Mouse (Mus musculus): ENCODE measurements at regions not wholly inside any gene's neighbourhood (a gene's known extent, or its start where the extent isn't known, plus 50 kb on each side); places are given as distances from the start of the nearest gene placed in this dataset.

DNA sequence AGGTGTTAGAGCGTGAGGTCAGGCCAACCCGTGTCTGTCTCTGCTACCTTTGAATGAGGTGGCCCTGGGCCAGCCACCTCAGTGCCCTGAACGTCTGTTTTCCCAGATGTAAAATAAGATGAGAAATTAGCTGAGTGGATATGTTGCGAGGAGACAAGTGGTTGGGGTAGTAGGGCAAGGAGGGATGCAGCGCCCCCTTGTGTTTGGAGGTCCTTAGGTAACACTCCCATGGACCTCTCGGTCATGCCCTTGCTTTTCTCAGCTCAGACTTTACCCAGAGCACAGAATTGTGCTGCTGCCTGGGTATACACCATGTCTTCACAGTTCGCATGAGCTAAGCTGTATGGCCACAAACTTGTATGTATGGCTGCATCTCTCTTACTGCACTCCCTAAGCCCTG is 401.0 kb downstream of the Vrk1 start:
- no peak for DNase-seq (ENCODE audit: low spot score)

GRCm38 (mm10) chr12:106426631-106427030 is 416.6 kb downstream of the Vrk1 start:
- DNase-seq (ENCODE audit: low spot score): no peak

DNA sequence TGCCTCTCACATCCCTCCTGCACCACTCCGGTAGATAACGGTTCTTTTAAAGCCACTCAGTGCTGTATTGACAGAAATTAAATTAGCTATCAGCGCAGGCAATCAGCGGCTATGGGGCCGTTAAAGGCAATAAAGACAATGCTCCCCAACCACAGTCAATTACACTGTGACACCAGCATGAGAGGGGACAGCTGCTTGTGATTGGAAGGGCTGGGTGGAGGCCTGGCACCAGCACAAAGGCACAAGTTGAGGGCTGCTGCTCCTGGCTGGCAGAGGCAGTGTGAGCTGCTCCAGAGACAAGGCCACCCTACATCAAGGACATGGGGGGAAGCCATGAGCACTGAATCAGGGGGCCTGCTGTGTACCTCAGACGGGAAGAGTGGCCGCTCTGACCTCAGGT is 420.0 kb downstream of the Vrk1 start:
- DNase-seq (ENCODE audit: low spot score): no peak

GRCm38 (mm10) chr12:106445151-106445550 is 435.1 kb downstream of the Vrk1 start:
- DNase-seq (ENCODE audit: low spot score): no peak

DNA sequence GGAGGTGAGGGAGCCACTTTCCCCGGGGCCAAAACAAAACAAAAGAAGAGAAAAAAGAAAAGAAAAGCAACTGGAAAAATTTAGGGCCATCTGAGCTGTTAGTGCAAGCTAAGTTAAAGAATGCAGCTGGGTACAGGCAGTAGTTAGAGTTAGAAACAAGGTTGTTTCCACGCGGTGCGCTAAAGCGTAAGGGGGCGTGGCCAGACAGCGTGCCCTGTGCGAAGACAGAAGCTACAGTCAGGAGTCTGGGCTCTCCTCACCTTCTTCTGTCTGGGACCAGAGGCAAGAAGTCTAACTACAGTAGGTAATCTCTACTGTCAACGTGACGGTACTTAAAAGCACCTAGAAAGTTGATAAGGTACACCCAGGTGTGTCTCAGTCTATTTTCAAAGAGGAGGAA is 435.9 kb downstream of the Vrk1 start:
- no peak for DNase-seq (ENCODE audit: low spot score)

- DNase-seq (ENCODE audit: low spot score): no peak
Observed at GRCm38 (mm10) chr12:106446876-106447532, 437.0 kb downstream of the Vrk1 start.

GRCm38 (mm10) chr12:106448551-106448950 is 438.5 kb downstream of the Vrk1 start:
- DNase-seq (ENCODE audit: low spot score): no peak

- no peak for DNase-seq (ENCODE audit: low spot score)
Observed at GRCm38 (mm10) chr12:106453491-106453890, 443.5 kb downstream of the Vrk1 start.

DNA sequence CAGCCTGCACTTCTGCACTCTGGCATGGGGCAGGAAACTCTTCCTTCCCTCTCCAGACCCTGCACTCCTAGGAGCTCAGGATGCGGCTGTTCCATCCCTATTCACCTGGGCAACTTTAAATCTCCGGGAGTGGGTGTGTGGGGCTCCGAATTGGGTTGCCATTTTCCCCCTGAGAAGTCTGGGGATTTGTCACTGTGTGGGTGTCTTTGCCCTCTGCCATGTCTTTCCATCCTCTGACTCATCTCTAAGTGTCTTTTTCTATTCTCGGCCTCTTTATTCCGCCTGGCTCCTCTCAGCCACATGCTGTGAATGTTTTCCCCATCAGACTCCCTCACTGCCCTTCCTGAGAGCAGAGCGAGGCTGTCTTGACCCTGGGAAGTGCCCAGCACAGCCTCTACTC is 448.2 kb downstream of the Vrk1 start:
- no peak for DNase-seq (ENCODE audit: low spot score)

- DNase-seq (ENCODE audit: low spot score): no peak
Observed at GRCm38 (mm10) chr12:106460650-106461049, 450.6 kb downstream of the Vrk1 start.

GRCm38 (mm10) chr12:106462281-106462680 is 452.3 kb downstream of the Vrk1 start:
- no peak for DNase-seq (ENCODE audit: low spot score)

GRCm38 (mm10) chr12:106464701-106465100 is 454.7 kb downstream of the Vrk1 start:
- no peak for DNase-seq (ENCODE audit: low spot score)

GRCm38 (mm10) chr12:106468173-106468860 is 458.3 kb downstream of the Vrk1 start:
- no peak for DNase-seq (ENCODE audit: low spot score)

- DNase-seq (ENCODE audit: low spot score): no peak
Observed at GRCm38 (mm10) chr12:106474501-106475165, 464.6 kb downstream of the Vrk1 start.

GRCm38 (mm10) chr12:106475486-106476050 is 465.5 kb downstream of the Vrk1 start:
- DNase-seq (ENCODE audit: low spot score): no peak

GRCm38 (mm10) chr12:106477040-106477665 is 467.1 kb downstream of the Vrk1 start:
- no peak for DNase-seq (ENCODE audit: low spot score)

DNA sequence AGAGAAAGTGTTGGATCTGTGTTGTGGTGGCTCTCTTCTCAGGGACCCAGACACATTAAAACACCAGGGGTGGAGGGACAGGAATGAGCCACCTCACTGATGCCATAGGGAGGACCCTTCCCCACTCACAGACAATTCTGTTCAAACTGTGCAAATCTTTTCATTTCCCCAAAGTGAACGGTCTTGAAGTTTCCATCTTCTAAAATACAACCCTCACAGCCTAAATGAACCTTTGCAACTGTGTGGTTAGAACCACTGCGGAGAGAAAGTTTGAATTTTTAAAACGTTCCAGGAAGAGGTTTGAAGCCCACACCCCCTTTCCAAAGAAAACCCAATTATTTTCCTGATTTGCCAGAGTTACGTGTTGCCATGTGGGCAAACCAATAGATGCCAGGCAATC is 467.7 kb downstream of the Vrk1 start:
- no peak for DNase-seq (ENCODE audit: low spot score)

DNA sequence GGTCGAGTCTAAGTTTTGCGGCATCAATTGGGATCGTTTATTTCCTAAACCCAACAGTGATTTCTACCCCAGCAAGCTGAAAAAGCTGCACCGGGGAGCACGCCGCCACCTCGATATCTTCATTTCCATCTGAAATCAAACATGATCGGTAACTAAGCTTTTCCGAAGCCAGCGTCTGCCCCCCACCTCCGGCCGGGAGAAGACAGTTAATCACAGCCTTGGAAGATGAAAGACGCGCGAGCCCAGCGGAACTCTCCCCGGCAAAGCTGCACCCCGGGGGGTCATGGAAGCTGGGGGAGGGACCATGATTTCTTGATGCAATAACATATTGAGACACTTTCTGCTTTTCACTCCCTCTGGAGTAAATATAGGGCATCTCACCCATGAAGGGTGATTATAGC is 468.4 kb downstream of the Vrk1 start:
- no peak for DNase-seq (ENCODE audit: low spot score)

DNA sequence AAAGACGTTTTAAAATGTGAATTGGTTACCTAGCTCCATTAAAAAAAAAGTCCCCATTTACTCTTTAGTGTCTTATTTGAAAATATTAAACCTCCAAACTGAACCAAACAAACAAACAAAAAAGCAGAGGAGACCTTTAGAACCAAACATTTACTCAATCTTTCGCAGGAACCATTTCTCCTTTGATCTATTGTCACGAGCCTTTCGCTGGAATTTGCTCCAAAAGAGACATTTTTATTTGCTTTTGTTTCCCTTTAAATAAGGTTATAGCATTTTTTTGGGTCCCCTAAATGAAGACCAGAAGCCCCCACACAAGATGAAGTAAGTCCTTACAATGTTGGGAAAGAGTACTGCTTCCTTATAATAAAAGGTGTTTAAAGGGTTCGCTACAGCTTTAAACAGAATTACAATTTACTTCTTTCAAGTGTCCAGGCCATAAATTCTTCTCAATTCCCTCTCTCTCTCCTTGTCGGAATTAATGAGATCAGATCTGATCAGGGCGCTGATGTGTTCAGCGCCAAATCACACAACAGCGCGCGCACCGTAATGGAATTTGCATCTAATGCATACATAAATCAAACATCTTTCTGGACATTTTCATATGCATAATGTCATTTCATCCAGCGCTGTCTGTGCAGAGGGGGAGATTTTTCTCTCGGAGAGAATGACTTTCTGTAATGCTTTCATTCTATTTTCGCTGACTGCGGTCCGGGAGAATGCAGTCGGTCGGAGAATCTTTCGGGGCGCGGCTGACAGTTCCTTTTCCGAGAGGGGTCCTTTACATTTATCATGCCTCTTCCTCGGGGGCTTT is 469.2 kb downstream of the Vrk1 start:
- no peak for DNase-seq (ENCODE audit: low spot score)

DNA sequence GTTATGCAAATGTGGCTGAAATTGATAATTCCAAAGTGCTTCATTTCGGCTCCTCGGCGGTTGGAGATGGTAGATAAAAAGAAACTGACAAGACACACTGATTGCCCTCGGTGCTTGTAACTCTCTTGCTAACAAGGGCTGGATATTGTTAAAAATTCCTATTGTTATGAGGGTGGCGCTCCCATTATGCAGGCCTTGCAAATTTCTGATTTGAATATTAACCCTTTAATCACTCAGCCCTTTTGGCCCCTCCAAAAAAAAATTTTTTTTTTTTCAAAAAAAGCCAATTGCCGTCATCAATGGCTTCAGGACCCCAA is 469.8 kb downstream of the Vrk1 start:
- DNase-seq (ENCODE audit: low spot score): no peak

- DNase-seq (ENCODE audit: low spot score): no peak
Observed at GRCm38 (mm10) chr12:106480281-106481060, 470.4 kb downstream of the Vrk1 start.

Data from ovary, postnatal 10 days (tissue).